Mouse (Mus musculus) liver, adult 2 months (tissue): ENCODE measurements around the gene Fam199x. TPM values are rescaled to one million over a fixed set of nuclear protein-coding genes. Genes with fewer than 3 reads are reported as not detected.

Source experiments
- DNase-seq: peaks from one replicate; pipeline ENCODE4 v3.0.0-alpha.2; 2011; ENCODE audit warnings: low read depth, low spot score; ENCODE audit errors: extremely low read depth
- H3K27ac ChIP-seq: fragments of 200-500 bp; replicated peaks from 2 replicates; pipeline ENCODE4 v1.5.1; 2012; ENCODE audit warnings: low read depth, mild to moderate bottlenecking, control low read depth, inconsistent platforms, low read length; ENCODE audit not compliant: insufficient read depth
- H3K27me3 ChIP-seq: fragments of 200-500 bp; 2 replicates; pipeline ENCODE4 v1.6.1; 2012; ENCODE audit warnings: mild to moderate bottlenecking, moderate library complexity, low read length, inconsistent platforms; ENCODE audit not compliant: control insufficient read depth, insufficient read depth
- H3K36me3 ChIP-seq: fragments of 200-500 bp; 2 replicates; pipeline ENCODE4 v1.6.1; 2012; ENCODE audit warnings: low read length, inconsistent platforms; ENCODE audit not compliant: control insufficient read depth, insufficient read depth
- H3K4me1 ChIP-seq: fragments of 200-500 bp; 2 replicates; pipeline ENCODE4 v1.6.1; 2011; ENCODE audit warnings: low read length; ENCODE audit not compliant: control insufficient read depth, insufficient read depth
- H3K4me3 ChIP-seq: fragments of 200-500 bp; 2 replicates; pipeline ENCODE4 v1.5.1; 2011; ENCODE audit warnings: low read depth, mild to moderate bottlenecking, control low read depth, low read length, moderate library complexity; ENCODE audit not compliant: insufficient read depth
- H3K79me2 ChIP-seq: fragments of 200-500 bp; 2 replicates; pipeline ENCODE4 v1.6.1; 2012; ENCODE audit warnings: inconsistent platforms, mild to moderate bottlenecking, low read length, moderate library complexity; ENCODE audit not compliant: control insufficient read depth, insufficient read depth
- H3K9ac ChIP-seq: fragments of 200-500 bp; 2 replicates; pipeline ENCODE4 v1.6.1; 2012; ENCODE audit warnings: low read depth, mild to moderate bottlenecking, control low read depth, inconsistent platforms, low read length
- CTCF ChIP-seq: fragments of 200-500 bp; IDR thresholded peaks from 2 replicates; pipeline ENCODE4 v1.5.1; 2011; ENCODE audit warnings: low read depth, low read length, control low read depth
- POLR2A ChIP-seq: fragments of 200-500 bp; IDR thresholded peaks from 2 replicates; pipeline ENCODE4 v1.6.1; 2011; ENCODE audit warnings: low read length, control low read depth; ENCODE audit not compliant: insufficient read depth; ENCODE audit errors: extremely low read depth
- WGBS: fragments of 180-500 bp; shearing (Covaris S2); methylation state at CpG from one replicate; pipeline ENCODE4 v1.1.7; 2018; 5-methylcytosine and 5-hydroxymethylcytosine counted together
- polyA plus RNA-seq: library from polyadenylated mRNA; depleted of rRNA; stranded (reverse); fragments of >200 nt; gene quantifications from 2 replicates; pipeline ENCODE4 v1.2.3, GENCODE M21; 2012
- total RNA-seq: library from RNA; depleted of rRNA; stranded (reverse); fragments of >200 nt; gene quantifications from 2 replicates; pipeline ENCODE4 v1.2.3, GENCODE M21; 2014

Gene Fam199x
- total and polyA plus RNA-seq, 2 experiments, result 0.48 to 6.1 TPM

GRCm38 (mm10) chrX:137063202-137063601 lies 13.8 kb downstream of the Fam199x start:
- Histone ChIP-seq H3K36me3 (no peaks in the 10 kb centered on the region), H3K4me1 (no peaks in the 10 kb centered on the region), H3K27me3 (no peaks in the 10 kb centered on the region), H3K79me2 (no peaks in the 10 kb centered on the region), H3K27ac (no peak overlapping the region), H3K9ac (no peak overlapping the region), H3K4me3 (no peak overlapping the region)
- TF ChIP-seq POLR2A, result no peak
- TF ChIP-seq CTCF, result no peak
- 87% methylated on average over 9 of the region's 9 CpGs for WGBS
- DNase-seq, result no peak

- H3K9ac ChIP-seq, result no peak overlapping the region
- 3% methylated on average over 25 of the region's 25 CpGs for WGBS
- H3K27me3 ChIP-seq, result peaks cover 8% of the 10 kb centered on the region
- no peak overlapping the region for H3K4me3 ChIP-seq
- H3K79me2 ChIP-seq, result no peaks in the 10 kb centered on the region
- H3K4me1 ChIP-seq, result no peaks in the 10 kb centered on the region
- no peaks in the 10 kb centered on the region for H3K36me3 ChIP-seq
- H3K27ac ChIP-seq, result no peak overlapping the region
- DNase-seq, result no peak
- TF ChIP-seq POLR2A, result no peak
- TF ChIP-seq CTCF, result no peak
Measured at GRCm38 (mm10) chrX:137104531-137104930, 55.1 kb downstream of the Fam199x start.

- WGBS, result 6% methylated on average over 13 of the region's 13 CpGs
- Histone ChIP-seq H3K9ac (no peak overlapping the region), H3K79me2 (no peaks in the 10 kb centered on the region), H3K4me1 (no peaks in the 10 kb centered on the region), H3K36me3 (no peaks in the 10 kb centered on the region), H3K27me3 (peaks cover 8% of the 10 kb centered on the region), H3K27ac (no peak overlapping the region), H3K4me3 (no peak overlapping the region)
- DNase-seq, result no peak
- TF ChIP-seq CTCF, result no peak
- TF ChIP-seq POLR2A, result no peak
Measured at GRCm38 (mm10) chrX:137106498-137106897, 57.1 kb downstream of the Fam199x start.

- peaks cover 12% of the 10 kb centered on the region for H3K27me3 ChIP-seq
- no peak overlapping the region for H3K9ac ChIP-seq
- WGBS, result 2% methylated on average over 32 of the region's 40 CpGs
- no peaks in the 10 kb centered on the region for H3K36me3 ChIP-seq
- no peaks in the 10 kb centered on the region; the same call in 1 of the 2 replicates for H3K4me1 ChIP-seq
- no peak overlapping the region for H3K27ac ChIP-seq
- no peak overlapping the region for H3K4me3 ChIP-seq
- H3K79me2 ChIP-seq, result no peaks in the 10 kb centered on the region
- TF ChIP-seq CTCF (no peak), POLR2A (no peak)
- DNase-seq, result no peak
Measured at GRCm38 (mm10) chrX:137118097-137118746, 68.8 kb downstream of the Fam199x start.

- Histone ChIP-seq H3K27ac (no peak overlapping the region), H3K4me3 (no peak overlapping the region), H3K9ac (no peak overlapping the region), H3K4me1 (no peaks in the 10 kb centered on the region; the same call in 1 of the 2 replicates), H3K79me2 (no peaks in the 10 kb centered on the region), H3K36me3 (no peaks in the 10 kb centered on the region), H3K27me3 (peaks cover 12% of the 10 kb centered on the region)
- no peak for DNase-seq
- WGBS, result 2% methylated on average over 47 of the region's 52 CpGs
- TF ChIP-seq CTCF (no peak), POLR2A (no peak)
Measured at GRCm38 (mm10) chrX:137119675-137120423, 70.5 kb downstream of the Fam199x start.

- Histone ChIP-seq H3K4me1 (no peaks in the 10 kb centered on the region; the same call in 1 of the 2 replicates), H3K4me3 (no peak within 1 kb of the TSS), H3K9ac (no peak within 1 kb of the TSS), H3K79me2 (no peaks in the 10 kb centered on the region), H3K27me3 (peaks cover 12% of the 10 kb centered on the region), H3K27ac (no peak within 1 kb of the TSS), H3K36me3 (no peaks in the 10 kb centered on the region)
- no peak for TF ChIP-seq POLR2A
- TF ChIP-seq CTCF, result no peak
- WGBS, result 6% methylated on average over 15 of the region's 21 CpGs
- no peak for DNase-seq
Measured at GRCm38 (mm10) chrX:137121718-137122117, 72.3 kb downstream of the Fam199x start, which contains the start of gene Esx1. Esx1 (minus strand) TSS chrX:137122083.
